Mouse (Mus musculus) heart, embryonic 16.5 days (tissue): ENCODE data around the gene Hadhb. TPM values are rescaled to one million over a fixed set of nuclear protein-coding genes. Genes with fewer than 3 reads are reported as not detected.

Experiments used
- ATAC-seq: fragments of 200-750 bp; cut with Nextera tagmentation; replicated peaks from 2 replicates; pipeline ENCODE4 v1.8.0; 2017; ENCODE audit warnings: moderate number of reproducible peaks; ENCODE audit not compliant: insufficient read depth, low FRiP score; ENCODE audit errors: extremely low read depth
- H3K27ac ChIP-seq: fragments of 300-500 bp; sonication (generic); 2 replicates; pipeline ENCODE4 v1.5.1; 2014; ENCODE audit warnings: mild to moderate bottlenecking, low read length, control low read depth, moderate library complexity
- H3K27me3 ChIP-seq: fragments of 300-500 bp; sonication (generic); 2 replicates; pipeline ENCODE4 v1.6.1; 2014; ENCODE audit warnings: low read length, mixed read lengths; ENCODE audit not compliant: control insufficient read depth, insufficient read depth
- H3K36me3 ChIP-seq: fragments of 300-500 bp; sonication (generic); 2 replicates; pipeline ENCODE4 v1.6.1; 2014; ENCODE audit not compliant: control insufficient read depth, insufficient read depth
- H3K4me1 ChIP-seq: fragments of 300-500 bp; sonication (generic); 2 replicates; pipeline ENCODE4 v1.6.1; 2014; ENCODE audit warnings: low read length, mixed read lengths; ENCODE audit not compliant: control insufficient read depth, insufficient read depth
- H3K4me2 ChIP-seq: fragments of 300-500 bp; sonication (generic); 2 replicates; pipeline ENCODE4 v1.6.1; 2014; ENCODE audit warnings: low read depth, mild to moderate bottlenecking, control low read depth, low read length
- H3K4me3 ChIP-seq: fragments of 300-500 bp; sonication (generic); 2 replicates; pipeline ENCODE4 v1.5.1; 2014; ENCODE audit warnings: mild to moderate bottlenecking, control low read depth, low read length
- H3K9ac ChIP-seq: fragments of 300-500 bp; sonication (generic); 2 replicates; pipeline ENCODE4 v1.6.1; 2014; ENCODE audit warnings: low read length, control low read depth
- H3K9me3 ChIP-seq: fragments of 300-500 bp; sonication (generic); replicated peaks from 2 replicates; pipeline ENCODE4 v1.6.1; 2016; ENCODE audit warnings: low read length; ENCODE audit not compliant: control insufficient read depth
- WGBS: fragments of 180-500 bp; shearing (Covaris S2); extraction: QIAGEN DNeasy Blood & Tissue Kit; methylation state at CpG from one replicate; pipeline ENCODE4 v1.1.7; 2014; 5-methylcytosine and 5-hydroxymethylcytosine counted together
- polyA plus RNA-seq: library from polyadenylated mRNA; unstranded; fragments of >200 nt; fragmentation: Nextera tagmentation; extraction: Ambion mirVana; gene quantifications from 2 replicates; pipeline ENCODE4 v1.2.1, GENCODE M21; 2015

Gene Hadhb
- polyA plus RNA-seq, 1 experiment from 2014 or later: 490 TPM

GRCm38 (mm10) chr5:30122481-30122880 lies 32.6 kb upstream of the Hadhb start:
- no peaks in the 10 kb centered on the region for H3K9me3 ChIP-seq
- no peaks in the 10 kb centered on the region for H3K4me1 ChIP-seq
- no peak overlapping the region for H3K27ac ChIP-seq
- H3K27me3 ChIP-seq: no peaks in the 10 kb centered on the region
- 84% methylated on average over 6 of the region's 6 CpGs for WGBS
- peaks cover 81% of the 10 kb centered on the region for H3K36me3 ChIP-seq
- no peak overlapping the region for H3K4me3 ChIP-seq
- no peak overlapping the region for H3K9ac ChIP-seq
- ATAC-seq: no peak
- no peak overlapping the region for H3K4me2 ChIP-seq

DNA sequence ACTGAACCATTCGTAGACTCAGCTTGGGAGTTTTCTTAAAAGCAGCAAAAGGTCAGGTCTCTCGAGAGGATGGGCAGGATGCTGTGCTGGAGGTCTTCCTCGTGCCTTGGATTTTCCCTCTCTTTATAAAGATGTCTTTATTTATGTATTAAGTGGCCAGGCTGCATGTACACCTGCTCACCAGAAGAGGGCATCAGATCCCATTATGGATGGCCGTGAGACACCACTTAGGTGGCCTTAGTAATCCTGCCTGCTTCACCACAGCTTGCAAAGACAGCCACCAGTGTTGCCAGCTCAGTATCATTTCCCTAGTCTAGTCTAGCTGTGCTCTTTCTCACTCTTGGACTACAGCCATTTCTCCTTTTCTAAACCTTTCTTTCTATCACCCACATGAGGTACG lies 29.5 kb upstream of the Hadhb start:
- Histone ChIP-seq H3K36me3 (peaks cover 83% of the 10 kb centered on the region), H3K9me3 (no peaks in the 10 kb centered on the region), H3K27me3 (no peaks in the 10 kb centered on the region), H3K4me3 (no peak overlapping the region), H3K4me1 (no peaks in the 10 kb centered on the region), H3K9ac (no peak overlapping the region), H3K4me2 (no peak overlapping the region), H3K27ac (no peak overlapping the region)
- WGBS: 51% methylated on average over 5 of the region's 5 CpGs
- ATAC-seq: no peak

DNA sequence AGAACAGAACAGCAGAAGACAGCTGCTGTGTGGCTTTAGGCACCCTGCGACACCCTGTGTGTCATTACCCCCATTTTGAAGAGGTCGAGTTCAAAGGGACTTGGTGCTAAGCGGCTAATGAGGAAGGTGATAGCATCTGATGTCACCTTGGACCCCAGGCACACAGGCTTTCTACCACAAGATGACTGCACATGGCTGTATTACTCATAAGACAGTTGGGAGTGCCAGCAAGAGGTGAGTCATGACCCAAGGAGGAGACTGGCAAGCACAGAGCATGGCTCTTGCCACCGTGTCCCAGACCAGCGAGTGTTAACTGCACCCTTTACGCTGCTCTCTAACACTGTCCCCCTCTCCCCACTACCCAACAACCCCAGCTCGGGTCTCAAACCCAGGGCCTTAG lies 28.3 kb upstream of the Hadhb start:
- Histone ChIP-seq H3K27ac (no peak overlapping the region), H3K27me3 (no peaks in the 10 kb centered on the region), H3K4me3 (no peak overlapping the region), H3K9ac (no peak overlapping the region), H3K36me3 (peaks cover 78% of the 10 kb centered on the region), H3K4me1 (no peaks in the 10 kb centered on the region), H3K9me3 (no peaks in the 10 kb centered on the region), H3K4me2 (no peak overlapping the region)
- 79% methylated on average over 7 of the region's 7 CpGs for WGBS
- no peak for ATAC-seq

- Histone ChIP-seq H3K36me3 (peaks cover 76% of the 10 kb centered on the region), H3K4me3 (no peak overlapping the region), H3K9ac (no peak overlapping the region), H3K4me1 (no peaks in the 10 kb centered on the region), H3K4me2 (no peak overlapping the region), H3K27ac (no peak overlapping the region), H3K27me3 (no peaks in the 10 kb centered on the region), H3K9me3 (no peaks in the 10 kb centered on the region)
- no peak for ATAC-seq
- 89% methylated on average over 13 of the region's 13 CpGs for WGBS
These were observed 27.0 kb upstream of the Hadhb start for GRCm38 (mm10) chr5:30127921-30128597.

DNA sequence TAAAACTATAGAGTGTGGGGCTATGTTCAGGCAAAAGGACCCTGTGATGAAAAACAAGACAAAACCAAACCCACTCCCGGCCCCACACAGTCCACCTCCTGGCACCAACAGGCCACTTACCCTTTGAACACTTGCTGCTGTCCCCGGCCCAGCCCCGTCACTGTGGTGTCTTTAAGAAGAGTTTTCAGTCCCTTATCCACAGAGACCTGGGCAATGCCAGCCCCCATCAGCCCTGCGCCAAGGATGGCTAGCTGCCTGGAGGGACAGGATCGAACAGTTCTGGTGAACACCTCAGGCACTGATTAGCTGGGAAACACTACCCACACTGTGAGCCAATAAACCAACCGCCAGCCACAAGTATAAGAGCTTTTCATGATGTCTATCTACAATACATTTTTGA lies 26.4 kb upstream of the Hadhb start:
- Histone ChIP-seq H3K4me1 (no peaks in the 10 kb centered on the region), H3K27me3 (no peaks in the 10 kb centered on the region), H3K4me3 (no peak overlapping the region), H3K4me2 (no peak overlapping the region), H3K9me3 (no peaks in the 10 kb centered on the region), H3K27ac (no peak overlapping the region), H3K9ac (no peak overlapping the region), H3K36me3 (peaks cover 76% of the 10 kb centered on the region)
- ATAC-seq: no peak
- WGBS: 93% methylated on average over 6 of the region's 6 CpGs

DNA sequence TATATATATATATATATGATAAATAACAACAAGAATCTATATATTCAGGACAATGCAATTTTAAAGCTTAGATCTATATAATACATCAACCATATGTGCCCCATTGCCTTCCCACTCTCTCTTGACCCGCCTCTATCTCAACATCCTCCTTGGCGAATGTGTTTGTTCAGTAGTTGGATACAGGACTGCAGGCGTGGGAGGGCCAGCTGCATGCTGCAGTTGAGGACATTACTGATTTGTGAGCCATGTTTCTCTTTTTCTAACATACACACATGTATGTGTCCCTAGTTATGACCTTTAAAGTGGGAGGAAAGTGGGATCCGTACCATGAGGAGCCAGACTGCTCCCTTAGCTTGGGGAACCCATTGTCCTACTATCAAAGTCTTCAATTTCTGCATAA lies 23.8 kb upstream of the Hadhb start:
- H3K36me3 ChIP-seq: peaks cover 69% of the 10 kb centered on the region

DNA sequence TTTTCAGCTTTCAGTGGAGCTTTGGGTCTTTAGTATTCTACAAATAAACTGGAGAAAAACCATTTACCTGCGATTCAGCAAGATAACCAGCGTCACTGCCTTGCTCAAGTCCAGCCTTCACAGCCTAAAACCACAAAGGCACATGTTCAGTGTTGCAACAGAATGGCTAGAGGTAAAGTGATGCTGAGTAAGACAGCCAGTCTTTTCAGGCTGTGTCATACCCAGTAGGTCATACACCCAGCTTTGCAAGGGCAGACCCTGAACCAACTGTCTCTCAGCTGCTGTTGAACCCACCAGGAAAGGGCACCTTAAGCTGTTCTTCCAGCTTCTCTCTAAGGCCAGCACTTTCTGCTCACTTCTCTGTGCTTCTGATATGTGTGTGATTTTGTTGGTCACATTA lies 22.9 kb upstream of the Hadhb start:
- Histone ChIP-seq H3K9ac (no peak overlapping the region), H3K36me3 (peaks cover 65% of the 10 kb centered on the region), H3K27ac (no peak overlapping the region), H3K27me3 (no peaks in the 10 kb centered on the region), H3K4me2 (no peak overlapping the region), H3K9me3 (no peaks in the 10 kb centered on the region), H3K4me1 (no peaks in the 10 kb centered on the region), H3K4me3 (no peak overlapping the region)
- WGBS: 95% methylated on average over 2 of the region's 2 CpGs
- no peak for ATAC-seq

More for the DNA sequence above, 23.8 kb upstream of the Hadhb start:
- no peak for ATAC-seq
- 91% methylated on average over 4 of the region's 4 CpGs for WGBS
- Histone ChIP-seq H3K9me3 (no peaks in the 10 kb centered on the region), H3K4me1 (no peaks in the 10 kb centered on the region), H3K27me3 (no peaks in the 10 kb centered on the region), H3K4me3 (no peak overlapping the region), H3K27ac (no peak overlapping the region), H3K9ac (no peak overlapping the region), H3K4me2 (no peak overlapping the region)

DNA sequence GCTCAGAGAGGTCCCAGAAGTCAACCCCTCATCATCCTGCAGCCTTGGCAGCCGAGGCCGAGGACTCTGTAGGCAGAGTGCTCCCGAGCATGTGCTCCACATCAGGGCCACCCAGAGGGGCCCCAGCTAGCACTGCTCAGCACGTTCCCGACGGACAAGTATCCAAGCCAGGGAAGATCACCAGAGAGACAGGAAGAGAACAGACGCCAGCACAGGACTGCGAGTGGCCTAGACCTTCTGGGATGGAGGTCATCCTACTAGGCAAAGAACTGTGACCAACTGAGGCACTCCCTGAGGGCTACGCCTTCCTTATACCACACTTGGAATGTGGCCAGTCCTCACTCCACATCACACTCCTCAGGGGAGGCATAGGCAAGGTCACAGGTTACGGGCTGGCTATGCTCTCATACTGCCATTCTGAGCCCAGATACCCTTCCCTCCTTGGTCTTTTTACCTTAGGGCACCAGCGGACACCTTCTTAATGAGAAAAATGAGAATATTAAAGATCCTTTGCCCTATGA lies 19.3 kb upstream of the Hadhb start:
- H3K9ac ChIP-seq: no peak overlapping the region
- peaks cover 62% of the 10 kb centered on the region for H3K36me3 ChIP-seq
- H3K27me3 ChIP-seq: no peaks in the 10 kb centered on the region
- no peaks in the 10 kb centered on the region for H3K9me3 ChIP-seq
- H3K4me1 ChIP-seq: no peaks in the 10 kb centered on the region
- 85% methylated on average over 11 of the region's 11 CpGs for WGBS
- H3K27ac ChIP-seq: no peak overlapping the region
- H3K4me2 ChIP-seq: no peak overlapping the region
- no peak for ATAC-seq
- H3K4me3 ChIP-seq: no peak overlapping the region

- H3K4me3 ChIP-seq: no peak overlapping the region
- no peak for ATAC-seq
- no peak overlapping the region for H3K27ac ChIP-seq
- H3K4me2 ChIP-seq: no peak overlapping the region
- H3K9me3 ChIP-seq: no peaks in the 10 kb centered on the region
- no peaks in the 10 kb centered on the region for H3K27me3 ChIP-seq
- H3K36me3 ChIP-seq: peaks cover 63% of the 10 kb centered on the region
- no peak overlapping the region for H3K9ac ChIP-seq
- no peaks in the 10 kb centered on the region for H3K4me1 ChIP-seq
- 88% methylated on average over 9 of the region's 9 CpGs for WGBS
These were observed 17.8 kb upstream of the Hadhb start for GRCm38 (mm10) chr5:30137271-30137670.
